Mouse (Mus musculus) left cerebral cortex, postnatal 36 days (tissue): ENCODE results near the gene Nsun2. TPM values are rescaled to one million over a fixed set of nuclear protein-coding genes. Genes with fewer than 3 reads are reported as not detected.

Experiments
- DNase-seq, 2 experiments: peaks; one replicate each; pipeline ENCODE4 v3.0.0; 2021 to 2022; ENCODE audit warnings: low spot score in 2 of 2, mixed read lengths in 1 of 2
- intact Hi-C: fragments of 180-260 bp; cut with DNase I; formaldehyde crosslinking; loops from one replicate; pipeline ENCODE4 v1.15.1; 2025
- total RNA-seq, 2 experiments: library from RNA; stranded (reverse); gene quantifications; 2 replicates each; pipeline ENCODE4 v1.2.3; 2021

Nsun2 gene
- total RNA-seq, 2 experiments from 2014 or later: 75.5 to 77.9 TPM

- intact Hi-C loops: no loop called here
- no peak for DNase-seq
Measured at GRCm38 (mm10) chr13:69644427-69645166, 111.1 kb downstream of the Nsun2 start.

GRCm38 (mm10) chr13:69645694-69646423 is 112.3 kb downstream of the Nsun2 start:
- DNase-seq: no peak
- intact Hi-C loops: no loop called here

- DNase-seq: no peak
- intact Hi-C loops: no loop called here
Measured at GRCm38 (mm10) chr13:69646481-69646880, 112.9 kb downstream of the Nsun2 start.

- no peak for DNase-seq
- intact Hi-C loops: loop anchor here (2.0 kb wide), 1 partner anchor 102 kb away; no protein-coding TSS in a partner anchor
Measured at GRCm38 (mm10) chr13:69654508-69654907, 121.0 kb downstream of the Nsun2 start.

DNA sequence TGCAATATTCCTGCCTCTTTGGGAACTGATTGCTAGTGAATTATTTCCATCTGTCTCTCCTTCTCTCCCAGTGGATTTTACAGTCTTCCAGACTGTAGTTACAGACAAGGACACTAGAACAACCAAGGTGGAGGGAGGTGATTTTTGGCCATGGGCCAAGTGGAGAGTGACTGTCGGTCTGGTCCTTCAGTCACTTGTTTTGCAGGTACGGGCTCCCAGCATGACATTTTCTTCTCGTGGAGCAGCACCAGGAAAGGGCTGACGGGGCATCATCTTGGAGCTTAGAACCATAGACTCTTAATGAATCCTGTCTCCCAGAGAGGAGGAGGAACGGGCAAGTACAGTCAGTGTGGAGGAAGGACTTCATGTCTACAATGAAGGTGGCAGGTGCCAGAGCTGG is 138.6 kb downstream of the Nsun2 start:
- intact Hi-C loops: no loop called here
- DNase-seq: no peak

DNA sequence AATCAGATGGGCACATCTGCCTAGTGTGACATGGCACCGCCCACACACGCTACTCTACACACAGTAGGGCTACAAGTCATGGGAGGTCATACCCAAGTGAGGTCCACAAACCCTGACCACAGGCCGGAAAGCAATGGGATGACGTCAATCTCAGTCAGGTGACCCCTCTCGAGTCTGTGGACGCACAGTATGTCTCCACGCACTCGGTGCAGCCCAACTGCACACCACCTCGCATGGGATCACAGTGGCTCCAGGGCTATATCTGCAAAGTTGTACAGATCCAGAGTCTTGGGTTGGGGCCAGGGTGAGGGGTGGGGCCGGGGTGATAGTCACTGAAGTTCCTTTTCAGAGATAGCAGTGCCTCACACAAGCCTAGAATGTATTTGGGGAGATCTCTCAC is 139.0 kb downstream of the Nsun2 start:
- intact Hi-C loops: no loop called here
- DNase-seq: no peak

DNA sequence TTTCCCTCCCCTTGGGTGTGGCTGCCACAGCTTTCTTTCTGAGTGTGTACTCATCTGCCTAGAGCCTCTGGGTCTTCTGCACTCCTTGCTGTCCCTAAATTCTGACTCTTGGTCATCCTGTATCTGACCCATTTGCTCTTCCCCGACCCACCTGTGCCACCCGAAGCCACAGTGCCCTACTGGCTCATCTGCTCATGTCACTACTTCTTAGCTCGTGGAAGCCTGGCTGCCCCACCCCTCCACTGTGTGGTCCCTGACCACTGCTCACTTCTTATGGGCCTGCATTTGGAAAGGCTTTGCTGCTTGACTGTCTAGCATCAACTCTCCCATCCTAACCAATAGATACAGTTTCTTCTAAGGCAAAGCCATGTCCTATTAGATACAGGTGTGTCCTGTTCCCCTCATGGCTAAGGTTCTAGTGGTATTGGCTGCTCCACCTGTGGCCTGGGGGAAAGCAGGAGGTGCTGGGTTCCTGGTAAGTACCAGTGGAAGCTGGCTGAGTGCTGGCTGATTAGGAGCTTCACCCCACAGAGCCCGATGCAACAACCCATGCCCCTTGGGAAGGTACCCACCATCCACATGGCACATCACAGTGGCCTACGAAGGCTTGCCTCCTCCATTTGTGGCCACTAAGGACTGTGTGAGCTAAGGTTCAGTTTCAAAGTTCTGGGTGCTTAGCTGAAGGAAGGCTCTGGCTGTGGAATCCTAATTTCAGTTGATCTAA is 139.8 kb downstream of the Nsun2 start:
- intact Hi-C loops: no loop called here
- no peak for DNase-seq

- no peak for DNase-seq
- intact Hi-C loops: no loop called here
Measured at GRCm38 (mm10) chr13:69673921-69674618, 140.5 kb downstream of the Nsun2 start.

Other genes with a start within 250 kb of the Nsun2 start
- gene Tent4a, start 871 bp downstream of the Nsun2 start, total RNA-seq: 10 to 100 TPM; 40.2 to 43.4 TPM
- gene Srd5a1, start 77.7 kb downstream of the Nsun2 start, total RNA-seq: 10 to 100 TPM in 1 of 2 experiments, 1 to 10 TPM in 1; 8.8 to 12.5 TPM
- 100 to 1,000 TPM; 209 to 239 TPM for gene Ube2ql1, start 206.1 kb downstream of the Nsun2 start, total RNA-seq